Mouse (Mus musculus): ENCODE measurements around the gene Arhgap22. TPM values are rescaled to one million over a fixed set of nuclear protein-coding genes. Genes with fewer than 3 reads are reported as not detected.

The Arhgap22 gene
- total RNA-seq, 2 experiments from 2014 or later: 0.35 to 1.4 TPM

GRCm38 (mm10) chr14:33362122-33362521 is 148.3 kb downstream of the Arhgap22 start:
- no peak for ATAC-seq (replicated peaks; ENCODE audit: poor library complexity)

GRCm38 (mm10) chr14:33362807-33363206 is 149.0 kb downstream of the Arhgap22 start:
- no peak for ATAC-seq (replicated peaks; ENCODE audit: poor library complexity)

GRCm38 (mm10) chr14:33363611-33364010 is 149.8 kb downstream of the Arhgap22 start:
- no peak for ATAC-seq (replicated peaks; ENCODE audit: poor library complexity)

GRCm38 (mm10) chr14:33364061-33364460 is 150.2 kb downstream of the Arhgap22 start:
- ATAC-seq (replicated peaks; ENCODE audit: poor library complexity): no peak

- no peak for ATAC-seq (replicated peaks; ENCODE audit: poor library complexity)
Measured at GRCm38 (mm10) chr14:33366891-33367777, 153.3 kb downstream of the Arhgap22 start.

GRCm38 (mm10) chr14:33369375-33369774 is 155.5 kb downstream of the Arhgap22 start:
- ATAC-seq (replicated peaks; ENCODE audit: poor library complexity): no peak

- ATAC-seq (replicated peaks; ENCODE audit: poor library complexity): peak; percentile 32
Measured at GRCm38 (mm10) chr14:33370056-33370455, 156.2 kb downstream of the Arhgap22 start.

GRCm38 (mm10) chr14:33371248-33371647 is 157.4 kb downstream of the Arhgap22 start:
- peak; percentile 85 for ATAC-seq (replicated peaks; ENCODE audit: poor library complexity)

- no peak for ATAC-seq (replicated peaks; ENCODE audit: poor library complexity)
Measured at GRCm38 (mm10) chr14:33373271-33373670, 159.4 kb downstream of the Arhgap22 start.

- no peak for ATAC-seq (replicated peaks; ENCODE audit: poor library complexity)
Measured at GRCm38 (mm10) chr14:33374089-33374488, 160.3 kb downstream of the Arhgap22 start.

- no peak for ATAC-seq (replicated peaks; ENCODE audit: poor library complexity)
Measured at GRCm38 (mm10) chr14:33377211-33377610, 163.4 kb downstream of the Arhgap22 start.

- no peak for ATAC-seq (replicated peaks; ENCODE audit: poor library complexity)
Measured at GRCm38 (mm10) chr14:33378723-33379122, 164.9 kb downstream of the Arhgap22 start.

GRCm38 (mm10) chr14:33380830-33381457 is 167.1 kb downstream of the Arhgap22 start:
- ATAC-seq (replicated peaks; ENCODE audit: poor library complexity): no peak

GRCm38 (mm10) chr14:33398065-33398860 is 184.4 kb downstream of the Arhgap22 start:
- ATAC-seq (replicated peaks; ENCODE audit: poor library complexity): peak; percentile 29; the same call in 1 of the 2 replicates

GRCm38 (mm10) chr14:33400019-33400418 is 186.2 kb downstream of the Arhgap22 start:
- peak; percentile 76 for ATAC-seq (replicated peaks; ENCODE audit: poor library complexity)

GRCm38 (mm10) chr14:33402331-33402730 is 188.5 kb downstream of the Arhgap22 start:
- ATAC-seq (replicated peaks; ENCODE audit: poor library complexity): peak; percentile 44; the same call in 1 of the 2 replicates

GRCm38 (mm10) chr14:33415746-33416145 is 201.9 kb downstream of the Arhgap22 start:
- ATAC-seq (replicated peaks; ENCODE audit: poor library complexity): no peak

GRCm38 (mm10) chr14:33418311-33418909 is 204.6 kb downstream of the Arhgap22 start:
- no peak for ATAC-seq (replicated peaks; ENCODE audit: poor library complexity)

Data from megakaryocyte progenitor cell, adult 5-6 weeks (primary cell).